Mouse (Mus musculus) left cerebral cortex, postnatal 10 days (tissue): Measurements from ENCODE around the gene Dock9. TPM values are rescaled to one million over a fixed set of nuclear protein-coding genes. Genes with fewer than 3 reads are reported as not detected.

Experiments
- DNase-seq, 2 experiments: peaks; one replicate each; pipeline ENCODE4 v3.0.0; 2021 to 2022; ENCODE audit warnings: low spot score in 2 of 2, mixed read lengths in 1 of 2; ENCODE audit errors: extremely low spot score in 1 of 2
- intact Hi-C: fragments of 180-260 bp; cut with DNase I; formaldehyde crosslinking; loops from one replicate; pipeline ENCODE4 v1.15.1; 2025
- total RNA-seq, 2 experiments: library from RNA; stranded (reverse); gene quantifications; 2 replicates each; pipeline ENCODE4 v1.2.3; 2021

Dock9 gene
- total RNA-seq, 2 experiments from 2014 or later = 181 to 185 TPM

DNA sequence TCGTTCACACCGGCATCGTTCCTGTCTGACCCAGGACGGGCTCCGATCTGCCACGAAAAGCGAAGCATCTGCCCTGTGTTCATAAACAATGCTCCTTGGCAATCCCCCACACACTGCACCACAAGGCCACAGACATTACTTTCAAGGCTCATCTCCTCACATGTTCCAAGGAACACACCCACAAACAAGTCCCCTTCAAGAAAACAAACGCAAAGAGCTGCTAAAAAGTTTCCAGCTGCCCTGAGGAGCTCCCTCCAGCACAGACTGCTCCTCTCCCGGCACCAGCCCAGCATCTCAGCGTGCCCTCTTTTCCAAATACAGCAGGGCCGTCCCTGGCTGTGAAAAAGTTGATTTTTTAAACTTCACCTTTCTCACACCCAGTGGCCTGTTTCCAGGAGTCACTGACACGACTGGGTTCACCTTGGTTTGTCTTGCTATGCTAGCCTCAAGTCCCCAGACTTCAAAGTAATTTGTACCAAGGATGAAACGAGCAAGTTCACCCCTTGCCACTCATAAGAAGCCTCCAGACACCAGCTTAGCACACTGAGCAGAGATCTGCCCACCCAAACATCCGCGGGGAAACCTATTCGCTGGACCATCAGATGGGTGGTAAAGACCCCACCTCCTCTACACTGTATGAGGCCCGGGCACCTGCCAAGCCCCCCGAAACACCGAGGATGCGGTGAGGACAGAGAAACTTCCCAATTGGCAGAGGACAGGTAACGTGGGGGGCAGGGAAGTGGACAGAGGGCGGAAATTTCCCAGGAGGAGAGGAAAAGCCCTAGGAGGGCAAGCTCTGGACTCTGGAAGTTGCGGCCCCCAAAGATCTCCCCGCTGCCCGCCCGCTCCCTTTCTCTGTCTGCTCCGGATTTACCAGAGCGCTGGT is 823 bp downstream of the Dock9 start:
- intact Hi-C loops = no loop called here

DNA sequence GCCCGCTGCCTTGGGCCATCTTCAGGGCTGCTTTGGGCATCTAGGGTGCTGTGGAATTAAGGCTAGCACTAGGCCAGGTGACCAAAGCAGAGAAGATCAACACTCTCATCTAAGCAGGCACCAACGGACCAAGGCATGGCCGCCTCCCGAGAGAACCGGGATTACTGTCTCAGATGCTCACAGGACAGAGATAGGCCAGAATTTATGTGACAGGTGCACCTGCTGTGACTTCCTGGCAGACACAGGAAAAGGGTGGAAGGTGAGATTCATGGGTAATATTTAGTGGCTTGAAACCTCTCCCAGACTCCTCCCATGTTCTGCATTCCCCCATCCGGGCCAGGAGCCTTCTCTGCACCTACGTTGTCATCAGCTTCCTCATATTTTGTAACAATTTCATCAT is 2.1 kb downstream of the Dock9 start:
- no peak for DNase-seq
- intact Hi-C loops = no loop called here

More for the DNA sequence above, 823 bp downstream of the Dock9 start:
- DNase-seq = no peak

DNA sequence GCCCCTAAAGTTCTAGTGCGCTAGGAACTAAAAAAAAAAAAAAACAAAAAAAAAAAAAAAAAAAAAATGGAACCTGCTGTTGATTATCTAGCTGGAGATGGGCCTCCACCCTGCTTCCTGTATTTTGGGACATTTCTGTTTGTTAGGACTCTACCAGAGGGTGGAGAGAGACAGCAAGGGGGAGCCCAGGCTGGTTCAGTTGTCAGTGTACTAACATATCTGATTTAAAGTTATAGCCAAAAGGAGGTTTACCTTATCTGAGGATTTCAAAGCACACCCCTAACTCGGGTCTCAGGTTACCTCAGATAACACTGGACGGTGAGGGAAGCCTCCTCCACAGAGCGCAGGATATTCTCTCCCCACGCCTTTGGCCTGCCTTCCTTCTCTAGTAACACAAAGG is 4.0 kb downstream of the Dock9 start:
- intact Hi-C loops = no loop called here
- DNase-seq = no peak

DNA sequence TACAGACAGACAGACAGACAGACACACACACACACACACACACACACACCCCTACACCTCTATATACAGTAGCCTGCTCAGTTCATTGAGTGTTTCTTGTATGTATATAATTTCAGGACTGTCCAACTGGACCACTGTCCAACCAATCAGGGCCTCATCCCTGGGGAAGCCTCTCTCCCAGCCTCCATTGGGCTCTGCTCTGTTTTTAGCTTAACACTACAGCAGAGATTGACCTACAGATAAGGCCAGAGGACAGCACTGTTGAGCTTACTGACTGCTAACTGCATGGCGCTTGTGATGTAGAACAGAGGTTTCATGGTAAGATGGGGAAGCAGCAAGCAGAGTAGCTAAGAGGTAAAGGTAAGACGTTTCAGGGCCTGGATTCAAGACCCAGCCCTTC is 5.7 kb downstream of the Dock9 start:
- no peak for DNase-seq
- intact Hi-C loops = no loop called here

DNA sequence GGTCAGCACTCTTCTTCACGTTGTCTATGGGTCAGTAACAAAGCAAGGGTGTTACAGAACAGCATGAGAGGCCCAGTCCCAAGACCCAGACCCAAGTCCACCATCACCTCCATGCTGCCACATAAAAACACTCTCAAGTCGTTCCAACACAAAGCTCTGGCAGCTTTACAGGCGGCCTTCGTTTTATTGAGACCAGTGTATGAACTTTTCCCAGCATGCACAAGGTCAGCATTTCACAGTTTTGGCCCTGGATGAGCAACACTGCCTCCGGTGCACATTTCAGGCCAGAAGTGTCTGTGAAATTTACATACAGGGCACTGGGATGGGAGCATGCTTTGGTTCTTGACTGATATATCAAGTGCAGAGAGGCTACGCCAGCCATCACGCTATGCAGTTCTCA is 6.5 kb downstream of the Dock9 start:
- intact Hi-C loops = no loop called here
- no peak for DNase-seq

DNA sequence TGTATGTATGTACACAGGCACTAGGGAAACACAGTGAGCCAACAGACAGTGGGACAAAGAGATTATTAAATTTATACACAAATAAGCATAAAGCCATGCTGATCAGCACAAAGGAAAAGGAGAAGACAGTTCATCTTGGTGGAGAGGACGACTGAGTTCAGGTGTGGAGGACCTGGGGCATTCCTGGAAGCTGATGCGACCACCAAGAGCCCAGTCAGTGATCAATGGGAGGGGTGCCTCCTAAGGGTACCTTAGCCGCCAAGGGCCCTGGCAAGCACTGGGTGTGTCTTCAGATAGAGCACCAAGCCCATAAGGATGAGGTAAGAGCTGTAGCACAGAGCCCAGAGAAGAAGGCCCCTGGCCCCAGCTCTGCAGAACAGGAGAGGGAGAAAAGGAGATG is 8.4 kb downstream of the Dock9 start:
- intact Hi-C loops = no loop called here
- no peak for DNase-seq

DNA sequence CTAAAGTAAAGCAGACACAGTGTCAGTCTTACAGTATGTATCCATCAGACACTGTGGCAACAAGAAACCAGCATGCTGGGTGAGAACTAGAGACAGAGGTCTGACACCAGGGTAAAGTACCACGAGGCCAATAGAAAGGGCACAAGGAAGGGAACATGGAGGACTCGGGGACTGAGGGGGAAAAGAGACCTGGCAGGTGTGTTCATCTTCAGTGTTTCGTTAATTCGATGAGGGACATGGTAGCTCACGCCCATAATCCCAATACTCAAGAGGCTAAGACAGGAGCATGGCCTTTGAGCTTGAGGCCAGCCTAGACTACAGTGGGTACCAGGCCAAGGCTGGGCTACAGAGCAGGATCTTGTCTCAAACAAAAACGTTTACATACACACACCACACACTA is 9.2 kb downstream of the Dock9 start:
- intact Hi-C loops = no loop called here
- DNase-seq = no peak

DNA sequence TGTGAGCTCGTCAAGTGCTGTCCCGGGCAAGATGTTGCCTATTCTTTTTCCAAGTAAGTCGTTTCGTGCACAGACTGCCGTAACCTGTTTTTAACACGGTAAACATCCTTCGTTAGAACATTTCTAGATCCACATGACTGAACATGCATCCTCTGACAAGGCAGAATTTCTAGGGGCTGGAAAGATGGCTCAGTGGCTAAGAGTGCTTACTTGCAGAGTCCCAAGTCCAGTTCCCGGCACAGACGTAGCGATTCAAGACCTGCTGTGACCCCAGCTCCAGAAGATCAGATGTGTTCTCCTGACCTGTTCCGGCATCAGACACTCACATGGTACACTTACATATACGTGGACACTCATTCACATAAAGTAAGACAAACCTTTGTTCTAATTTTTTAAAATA is 10.2 kb downstream of the Dock9 start:
- DNase-seq = no peak
- intact Hi-C loops = no loop called here

DNA sequence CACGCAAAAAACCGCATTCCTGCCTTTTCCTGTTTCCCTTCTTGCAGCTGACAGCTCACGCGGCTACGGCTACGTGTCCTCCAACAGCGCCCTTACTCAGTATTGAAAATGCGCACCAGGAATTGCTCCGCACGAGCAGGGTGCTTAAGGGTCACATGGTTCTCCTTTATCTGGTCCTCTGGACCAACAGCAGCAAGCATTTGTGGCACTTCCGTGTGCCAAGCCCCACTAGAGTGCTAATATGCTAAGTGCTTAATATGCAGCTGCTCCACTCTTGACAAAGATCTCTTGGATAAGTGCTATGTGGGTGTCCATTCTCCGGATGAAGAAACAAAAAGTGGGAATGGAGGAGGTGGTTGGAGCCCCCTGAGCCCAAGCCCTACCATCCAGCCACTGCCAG is 10.7 kb downstream of the Dock9 start:
- DNase-seq = no peak

DNA sequence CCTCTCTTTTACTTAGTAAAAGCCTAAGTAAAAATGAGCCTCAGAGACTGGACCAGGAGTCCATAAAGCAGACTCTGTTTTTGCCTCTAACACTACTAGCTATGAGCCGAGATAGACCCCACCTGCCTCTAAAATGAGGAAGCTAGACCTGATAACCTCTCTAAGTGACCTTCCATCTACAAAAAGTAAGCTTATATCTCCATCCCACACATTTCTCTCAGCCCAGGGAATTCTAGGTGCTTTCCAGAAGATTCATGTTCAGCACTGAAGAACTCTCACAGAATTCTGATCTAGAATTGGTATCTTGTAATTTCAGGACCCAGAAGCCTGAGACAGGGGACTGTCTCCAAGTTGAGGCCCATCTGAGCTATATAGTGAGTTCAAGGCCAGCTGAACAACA is 12.2 kb downstream of the Dock9 start:
- no peak for DNase-seq
- intact Hi-C loops = no loop called here

More for the DNA sequence above, 10.7 kb downstream of the Dock9 start:
- intact Hi-C loops = no loop called here

DNA sequence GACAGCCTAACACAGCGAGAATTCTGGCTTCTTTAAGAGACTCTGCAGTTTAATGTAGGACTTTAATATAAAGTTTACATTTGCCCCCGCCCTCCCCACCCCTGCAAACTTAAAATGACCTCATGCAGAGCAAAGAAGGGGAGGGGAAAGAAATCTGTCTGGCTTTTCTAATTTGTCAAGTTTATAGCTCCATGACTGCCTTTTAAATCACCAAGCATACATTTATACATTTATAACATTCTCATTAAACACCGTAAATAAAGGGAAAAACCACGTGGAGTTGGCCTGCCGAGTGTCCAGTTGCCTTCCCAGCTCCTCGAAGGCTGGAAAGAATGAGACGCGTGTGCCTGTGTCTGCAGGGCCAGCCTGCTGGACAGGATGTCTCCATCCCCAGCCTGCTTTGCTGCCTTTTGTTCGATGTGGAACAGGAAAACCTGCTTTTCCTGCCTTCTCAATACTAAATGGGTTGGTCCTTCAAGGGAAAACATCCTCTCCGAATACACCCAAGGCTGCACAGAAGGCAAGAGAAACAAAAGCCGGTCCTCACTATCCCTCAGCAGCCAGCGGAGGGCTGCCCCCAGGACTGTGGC is 16.6 kb downstream of the Dock9 start:
- DNase-seq = peak in 1 of 2 experiments; percentile 57
- intact Hi-C loops = no loop called here

DNA sequence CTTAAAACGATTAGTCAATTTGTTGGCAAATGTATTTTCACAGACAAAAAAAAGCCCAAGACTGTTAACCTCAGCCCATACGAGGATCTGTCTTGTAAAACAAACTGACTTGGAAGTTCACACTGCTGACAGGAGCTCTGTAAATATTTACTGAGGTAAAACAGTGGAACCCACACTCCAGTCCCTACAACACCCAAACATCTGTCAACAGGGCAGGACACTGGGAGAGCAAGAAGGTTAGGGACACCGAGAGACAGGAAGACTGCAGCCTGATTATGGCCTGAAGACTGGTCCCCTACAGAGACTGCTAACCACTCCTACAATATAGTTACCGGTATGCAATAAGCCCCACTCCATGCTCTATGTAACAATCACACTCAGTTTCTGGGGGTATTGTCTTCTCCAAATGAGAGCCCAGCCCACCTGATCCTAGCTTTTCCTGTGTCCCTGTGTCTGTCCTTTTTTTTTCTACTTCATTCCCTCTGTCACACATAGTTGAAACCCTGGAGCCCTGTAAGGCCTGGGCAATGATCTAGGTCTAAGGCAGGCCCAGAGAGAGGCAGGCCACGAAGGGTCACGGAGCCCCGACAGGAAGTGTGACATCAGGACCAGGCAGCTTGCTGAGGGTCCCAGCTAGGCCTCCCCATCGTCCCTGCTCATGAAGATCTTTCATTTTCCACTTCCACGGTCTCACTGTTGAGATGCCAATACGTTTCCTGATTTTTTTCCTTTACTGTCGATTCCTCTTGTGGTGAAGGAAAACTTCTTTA is 17.3 kb downstream of the Dock9 start:
- intact Hi-C loops = no loop called here
- DNase-seq = no peak

DNA sequence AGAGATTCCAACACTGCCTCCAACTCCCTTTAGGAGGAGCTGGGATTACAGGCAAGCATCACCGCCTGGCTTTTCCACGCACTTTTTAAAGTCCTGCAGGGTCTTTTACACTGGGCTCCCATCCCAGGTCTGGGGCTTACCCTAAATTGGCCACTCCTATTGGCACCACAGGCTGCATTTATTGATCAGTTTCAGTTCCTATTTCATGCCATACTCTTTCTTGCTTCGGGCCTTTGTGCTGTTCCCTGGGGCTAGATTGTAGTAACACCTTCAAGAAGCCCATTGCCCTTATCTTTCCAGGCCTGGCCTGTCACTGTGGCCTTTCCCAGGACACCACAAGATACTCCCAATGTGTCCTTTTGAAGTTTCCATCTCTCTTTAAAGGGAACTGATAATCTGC is 18.0 kb downstream of the Dock9 start:
- intact Hi-C loops = no loop called here
- DNase-seq = no peak

DNA sequence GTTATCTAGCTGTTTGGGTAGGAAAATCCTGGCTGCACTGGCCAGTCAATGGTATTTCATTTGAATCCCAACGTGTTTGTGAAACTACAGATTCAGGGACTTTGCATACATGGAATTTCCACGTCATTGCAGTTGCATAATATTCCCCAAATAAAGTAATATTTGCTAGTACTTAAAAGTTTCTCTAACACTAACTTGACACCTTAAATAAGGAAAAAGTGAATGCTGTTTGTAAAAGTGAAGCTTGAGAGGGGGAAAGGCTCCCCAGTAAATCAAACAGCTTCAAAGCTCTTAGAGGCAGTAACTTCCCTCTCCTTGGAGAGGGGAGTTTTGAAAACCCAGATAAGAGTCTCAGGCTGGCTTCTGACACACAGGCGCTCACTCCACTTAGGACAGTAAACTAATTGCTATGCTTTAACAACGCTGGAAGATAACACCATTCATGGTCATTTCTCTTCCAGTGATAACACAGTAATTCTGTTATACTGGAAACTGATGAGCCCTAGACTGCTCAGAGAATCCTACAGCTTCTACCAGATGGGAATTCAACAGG is 20.3 kb downstream of the Dock9 start:
- intact Hi-C loops = no loop called here
- no peak for DNase-seq

DNA sequence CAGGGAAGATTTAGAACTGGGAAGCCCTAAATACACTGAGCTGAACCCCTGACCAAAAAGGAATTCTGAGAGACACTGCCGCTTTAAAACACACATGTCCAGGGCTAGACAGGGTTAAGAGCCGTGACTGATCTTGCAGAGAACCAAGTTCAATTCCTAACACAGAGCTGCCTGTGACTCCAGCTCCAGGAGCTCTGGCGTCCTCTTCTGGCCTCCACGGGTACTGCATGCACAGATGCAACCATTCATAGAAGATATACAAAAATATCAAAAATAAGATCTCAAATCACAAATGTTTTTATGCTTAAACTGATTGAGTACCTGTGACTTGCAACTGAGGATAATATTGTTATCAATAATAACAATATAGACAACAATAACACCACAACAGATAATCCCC is 20.9 kb downstream of the Dock9 start:
- no peak for DNase-seq
- intact Hi-C loops = no loop called here

DNA sequence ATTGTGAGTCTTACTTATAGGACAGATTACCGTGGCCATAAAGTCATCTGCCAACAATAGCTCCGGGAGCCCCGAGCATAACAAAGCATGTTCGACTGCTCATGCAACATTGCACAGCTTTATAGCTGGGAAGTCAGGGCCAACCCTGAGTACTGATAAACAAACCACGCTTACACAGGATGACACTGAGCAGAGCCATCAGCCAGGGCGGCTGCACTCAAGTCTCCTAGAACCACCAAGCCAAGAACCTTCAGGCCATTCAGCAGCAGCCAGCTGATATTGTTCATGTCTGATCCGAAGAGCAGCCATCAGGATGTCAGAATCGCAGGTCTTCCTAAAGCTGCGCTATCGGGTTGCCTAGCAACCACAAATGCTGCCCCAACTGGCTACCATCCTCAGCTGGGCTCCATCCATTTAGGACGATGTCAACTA is 35.6 kb downstream of the Dock9 start:
- DNase-seq = no peak
- intact Hi-C loops = loop anchor here (10.0 kb wide), 1 partner anchor 467 kb away; no protein-coding TSS in a partner anchor

DNA sequence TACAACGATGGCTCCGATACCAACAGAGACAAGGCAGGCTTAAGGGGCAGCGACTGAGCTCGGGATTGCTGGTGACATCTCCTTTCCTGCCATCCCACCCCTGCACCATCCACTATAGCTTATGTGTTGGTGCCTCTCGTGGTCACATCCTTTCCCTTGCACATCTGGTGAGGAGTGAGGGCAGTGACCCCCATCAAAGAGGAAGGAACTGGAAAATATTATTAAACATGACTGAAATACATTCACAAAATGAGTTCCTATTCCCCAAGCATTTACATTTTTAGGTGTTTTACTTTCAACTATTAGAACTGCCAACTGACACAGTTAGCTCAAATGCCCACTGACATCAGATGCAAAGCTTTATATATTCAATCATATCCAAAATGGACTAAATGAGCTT is 37.2 kb downstream of the Dock9 start:
- intact Hi-C loops = loop anchor here (10.0 kb wide), 1 partner anchor 466 kb away; no protein-coding TSS in a partner anchor
- no peak for DNase-seq

DNA sequence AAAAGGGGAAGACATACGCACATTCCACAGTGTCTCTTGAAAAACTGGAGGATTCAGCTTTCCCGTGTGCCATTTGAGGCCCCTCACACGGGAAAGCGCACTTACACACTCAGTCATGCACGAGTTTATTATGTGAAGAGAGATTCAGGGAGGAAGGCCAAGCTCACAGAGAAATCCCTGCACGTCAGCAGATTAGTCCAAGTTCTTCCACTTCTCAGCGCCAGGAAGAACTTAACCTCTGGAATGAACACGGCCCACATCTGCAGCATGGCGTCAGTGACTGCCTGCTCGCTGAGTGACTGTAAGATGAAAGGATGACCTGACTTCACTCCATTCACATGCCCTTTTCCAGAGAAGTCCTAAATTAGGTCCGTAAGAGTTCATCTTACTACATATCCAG is 43.5 kb downstream of the Dock9 start:
- no peak for DNase-seq
- intact Hi-C loops = no loop called here

DNA sequence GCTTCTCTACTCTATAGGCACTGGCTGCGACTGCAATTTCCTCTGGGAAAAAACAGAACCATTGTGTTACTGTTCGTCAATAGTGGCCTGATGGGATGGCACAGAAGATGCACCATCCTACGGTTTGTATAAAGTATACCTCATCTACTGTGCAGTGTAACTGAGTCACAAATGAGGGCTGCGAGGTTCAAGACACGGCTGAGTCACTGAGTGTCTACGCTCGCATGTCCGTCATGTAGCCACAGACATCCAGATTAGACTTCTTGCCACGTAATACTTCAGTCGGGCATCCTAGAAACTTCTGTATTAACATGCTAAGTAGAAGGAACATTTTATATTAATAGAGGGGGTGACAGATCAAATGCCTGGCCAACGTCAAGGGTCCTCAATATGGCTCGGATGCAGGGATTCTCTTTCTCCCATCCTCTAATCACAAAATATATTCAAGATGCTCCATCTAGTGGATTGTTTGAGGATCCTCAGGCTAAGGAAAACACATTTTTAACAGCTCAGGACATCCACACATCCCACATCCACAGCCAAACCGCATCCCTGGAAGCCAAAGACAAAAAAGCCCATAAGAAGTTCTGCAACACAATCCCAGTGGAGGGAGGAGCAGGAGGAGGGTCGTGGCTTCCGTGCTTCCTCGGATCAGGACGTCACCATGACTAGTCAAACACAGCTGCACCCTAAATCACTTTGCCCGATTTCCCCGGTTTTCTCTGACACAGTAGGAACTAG is 44.8 kb downstream of the Dock9 start:
- no peak for DNase-seq
- intact Hi-C loops = no loop called here
